Mouse (Mus musculus) liver, postnatal 0 days (tissue): ENCODE data around the gene Nup155. TPM values are rescaled to one million over a fixed set of nuclear protein-coding genes. Genes with fewer than 3 reads are reported as not detected.

Experiments
- ATAC-seq: fragments of 200-750 bp; cut with Nextera tagmentation; 2 replicates; pipeline ENCODE4 v1.8.0; 2017; ENCODE audit warnings: mild to moderate bottlenecking, moderate library complexity
- DNase-seq: peaks from one replicate; pipeline ENCODE4 v3.0.0-alpha.2; 2016
- H3K27ac ChIP-seq: fragments of 300-500 bp; sonication (generic); 2 replicates; pipeline ENCODE4 v1.5.1; 2014; ENCODE audit warnings: antibody characterized with exemption, moderate library complexity, mild to moderate bottlenecking, low read depth
- H3K27me3 ChIP-seq: fragments of 300-500 bp; sonication (generic); 2 replicates; pipeline ENCODE4 v1.6.1; 2014; ENCODE audit warnings: low read length, control low read depth, mixed read lengths; ENCODE audit not compliant: insufficient read depth
- H3K36me3 ChIP-seq: fragments of 300-500 bp; sonication (generic); replicated peaks from 2 replicates; pipeline ENCODE4 v1.6.1; 2014; ENCODE audit warnings: mild to moderate bottlenecking, control low read depth, low read length, moderate library complexity, mixed read lengths; ENCODE audit not compliant: insufficient read depth
- H3K4me1 ChIP-seq: fragments of 300-500 bp; sonication (generic); 2 replicates; pipeline ENCODE4 v1.6.1; 2014; ENCODE audit warnings: antibody characterized with exemption, mild to moderate bottlenecking, control low read depth; ENCODE audit not compliant: insufficient read depth
- H3K4me2 ChIP-seq: fragments of 300-500 bp; sonication (generic); 2 replicates; pipeline ENCODE4 v1.6.1; 2014; ENCODE audit warnings: low read depth, mild to moderate bottlenecking, low read length, moderate library complexity, mixed read lengths
- H3K4me3 ChIP-seq: fragments of 300-500 bp; sonication (generic); 2 replicates; pipeline ENCODE4 v1.5.1; 2014; ENCODE audit warnings: low read depth, low read length
- H3K9ac ChIP-seq: fragments of 300-500 bp; sonication (generic); replicated peaks from 2 replicates; pipeline ENCODE4 v1.6.1; 2014; ENCODE audit warnings: mild to moderate bottlenecking, moderate library complexity
- H3K9me3 ChIP-seq: fragments of 300-500 bp; sonication (generic); 2 replicates; pipeline ENCODE4 v1.6.1; 2016; ENCODE audit warnings: mild to moderate bottlenecking, control low read depth, low read length, mixed read lengths
- CTCF ChIP-seq: sonication (generic); IDR thresholded peaks from 2 replicates; pipeline ENCODE4 v1.5.1; 2016; ENCODE audit warnings: antibody characterized with exemption, low read depth
- EP300 ChIP-seq: IDR thresholded peaks from 2 replicates; pipeline ENCODE4 v1.6.1; 2016; ENCODE audit warnings: antibody characterized with exemption, low read depth, mild to moderate bottlenecking
- WGBS: fragments of 180-500 bp; shearing (Covaris S2); extraction: QIAGEN DNeasy Blood & Tissue Kit; methylation state at CpG from one replicate; pipeline ENCODE4 v1.1.7; 2014; ENCODE audit not compliant: insufficient replicate concordance; 5-methylcytosine and 5-hydroxymethylcytosine counted together
- polyA plus RNA-seq: library from polyadenylated mRNA; unstranded; fragments of >200 nt; fragmentation: Nextera tagmentation; extraction: Ambion mirVana; gene quantifications from 2 replicates; pipeline ENCODE4 v1.2.1, GENCODE M21; 2015

Nup155 gene
- polyA plus RNA-seq, 1 experiment from 2014 or later = 4.1 TPM

DNA sequence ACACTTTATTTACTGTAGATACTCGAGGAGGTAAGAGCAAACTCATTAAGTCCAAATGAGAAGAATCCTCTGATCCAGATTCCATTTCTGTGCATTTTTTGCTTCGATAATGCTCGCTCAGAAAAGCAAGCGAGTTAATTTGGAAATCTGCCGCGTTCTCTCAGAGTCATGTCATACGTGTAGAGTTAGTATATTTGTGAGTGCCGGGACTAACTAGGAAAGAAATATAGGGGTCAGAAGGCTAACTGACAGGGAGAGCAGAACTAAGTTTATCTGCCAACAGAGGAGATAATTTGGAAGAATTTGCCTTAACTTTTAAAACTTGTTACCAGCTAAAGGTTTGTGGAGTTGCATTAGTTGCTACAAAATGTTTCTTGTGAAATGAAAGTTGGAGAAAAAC lies 709 bp downstream of the Nup155 start:
- Histone ChIP-seq H3K36me3 (peaks cover 18% of the 10 kb centered on the region), H3K4me2 (peak overlapping the region; percentile 75), H3K27me3 (no peaks in the 10 kb centered on the region), H3K27ac (peak overlapping the region; percentile 82), H3K4me1 (peaks cover 11% of the 10 kb centered on the region), H3K9me3 (no peaks in the 10 kb centered on the region), H3K4me3 (peak overlapping the region; percentile 95), H3K9ac (peak overlapping the region; percentile 91)
- no peak for ATAC-seq
- DNase-seq = no peak
- WGBS = 2% methylated on average over 8 of the region's 8 CpGs
- TF ChIP-seq CTCF (no peak), EP300 (no peak)

DNA sequence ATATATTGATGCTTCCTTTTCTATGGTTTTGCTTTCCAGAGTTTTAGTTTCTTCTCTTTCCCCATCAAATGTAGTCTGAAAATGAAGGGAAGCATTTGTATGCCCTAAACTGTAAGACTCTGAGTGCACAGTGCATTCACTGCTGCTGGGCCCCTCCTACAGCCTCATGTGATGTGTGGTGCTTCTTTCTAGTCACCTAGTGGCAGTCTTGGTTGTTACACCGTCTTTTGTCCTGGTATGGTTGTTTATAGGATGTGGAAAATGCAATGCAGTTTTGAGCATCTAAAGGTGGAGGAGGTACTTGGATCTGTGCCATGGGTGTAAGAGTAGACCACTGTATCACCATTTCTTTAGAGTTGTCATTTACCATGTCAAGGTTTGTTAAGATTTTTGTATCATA lies 20.2 kb downstream of the Nup155 start:
- ATAC-seq (no peak), DNase-seq (no peak)
- peaks cover 59% of the 10 kb centered on the region for H3K36me3 ChIP-seq
- no peaks in the 10 kb centered on the region for H3K4me1 ChIP-seq
- no peaks in the 10 kb centered on the region for H3K9me3 ChIP-seq
- TF ChIP-seq EP300 = no peak
- TF ChIP-seq CTCF = no peak
- no peak overlapping the region for H3K4me3 ChIP-seq
- H3K27me3 ChIP-seq = no peaks in the 10 kb centered on the region
- whole genome bisulfite sequencing = 77% methylated on average over 1 of the region's 1 CpGs
- no peak overlapping the region for H3K9ac ChIP-seq
- no peak overlapping the region for H3K4me2 ChIP-seq
- H3K27ac ChIP-seq = no peak overlapping the region

DNA sequence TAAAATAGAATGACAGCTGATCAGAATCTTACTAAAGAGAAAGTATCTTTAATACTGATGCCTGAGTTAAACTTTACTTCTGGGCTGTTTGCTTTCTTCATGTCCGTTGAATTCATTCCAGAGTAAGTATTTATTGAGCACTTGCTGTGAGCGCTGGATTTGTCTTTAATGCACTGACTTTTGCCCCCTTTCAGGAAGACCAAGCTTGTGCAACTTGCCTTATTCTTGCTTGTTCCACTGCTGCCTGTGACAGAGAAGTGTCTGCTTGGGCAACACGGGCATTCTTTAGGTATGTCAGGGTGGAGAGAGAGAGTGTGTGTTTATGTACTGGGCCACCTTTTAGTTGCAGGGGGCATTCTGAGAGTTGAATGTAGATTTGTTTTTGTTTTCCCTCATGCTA lies 22.2 kb downstream of the Nup155 start:
- Histone ChIP-seq H3K27me3 (no peaks in the 10 kb centered on the region), H3K4me1 (no peaks in the 10 kb centered on the region), H3K9me3 (no peaks in the 10 kb centered on the region), H3K36me3 (peaks cover 71% of the 10 kb centered on the region), H3K9ac (no peak overlapping the region), H3K4me3 (no peak overlapping the region), H3K4me2 (no peak overlapping the region), H3K27ac (no peak overlapping the region)
- ATAC-seq (peak; percentile 78), DNase-seq (peak; percentile 15)
- no peak for TF ChIP-seq EP300
- 66% methylated on average over 3 of the region's 3 CpGs for WGBS

DNA sequence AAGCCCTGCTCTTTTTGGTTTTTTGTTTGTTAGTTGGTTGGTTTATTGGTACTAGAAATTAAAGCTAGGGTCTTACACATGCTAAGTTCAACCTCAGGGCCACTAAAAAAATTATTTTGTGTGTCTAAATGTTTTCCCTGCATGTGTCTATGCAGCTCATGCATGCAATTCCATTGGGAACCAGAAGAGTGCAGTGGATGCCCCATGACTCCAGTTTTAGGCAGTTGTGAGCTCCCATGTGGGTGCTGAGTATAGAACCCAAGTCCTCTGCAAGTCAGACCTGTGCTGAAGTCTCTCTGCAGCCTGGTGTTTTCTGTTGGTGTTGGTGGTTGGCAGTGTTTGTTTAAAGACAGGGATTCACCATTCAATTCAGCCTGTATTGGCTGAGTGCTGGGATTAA lies 22.7 kb downstream of the Nup155 start:
- ATAC-seq (no peak), DNase-seq (no peak)
- H3K27ac ChIP-seq = 0 out of 2 replicates have a peak overlapping the region, but pooled peaks have one; percentile 22
- H3K4me2 ChIP-seq = no peak overlapping the region
- TF ChIP-seq EP300 = no peak
- peak; percentile 21; the same call in 1 of the 2 replicates for TF ChIP-seq CTCF
- H3K9me3 ChIP-seq = no peaks in the 10 kb centered on the region
- no peak overlapping the region for H3K4me3 ChIP-seq
- no peaks in the 10 kb centered on the region for H3K4me1 ChIP-seq
- H3K9ac ChIP-seq = no peak overlapping the region
- peaks cover 71% of the 10 kb centered on the region for H3K36me3 ChIP-seq
- no peaks in the 10 kb centered on the region for H3K27me3 ChIP-seq

DNA sequence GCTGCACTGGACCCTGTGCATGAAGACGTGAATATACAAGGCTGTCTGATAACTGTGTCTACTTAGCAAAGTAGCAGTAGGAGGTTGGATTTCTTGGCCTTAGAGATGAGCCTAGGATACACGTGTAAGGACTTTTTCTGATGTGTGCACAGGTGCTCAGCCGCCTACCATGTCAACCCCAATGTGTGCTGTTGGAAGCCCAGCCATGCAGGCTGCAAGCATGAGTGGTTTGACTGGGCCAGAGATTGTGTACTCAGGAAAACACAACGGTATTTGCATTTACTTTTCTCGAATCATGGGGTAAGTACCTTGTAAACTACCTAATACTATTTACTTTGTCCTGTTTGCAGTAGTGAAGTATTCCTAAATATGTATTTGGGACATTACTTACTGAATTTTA lies 26.5 kb downstream of the Nup155 start:
- DNase-seq (no peak), ATAC-seq (no peak)
- Histone ChIP-seq H3K4me1 (no peaks in the 10 kb centered on the region), H3K27me3 (no peaks in the 10 kb centered on the region), H3K9ac (no peak overlapping the region), H3K4me2 (no peak overlapping the region), H3K4me3 (no peak overlapping the region), H3K9me3 (no peaks in the 10 kb centered on the region), H3K36me3 (peaks cover 79% of the 10 kb centered on the region), H3K27ac (no peak overlapping the region)
- 70% methylated on average over 5 of the region's 5 CpGs for WGBS
- no peak for TF ChIP-seq CTCF
- TF ChIP-seq EP300 = no peak

DNA sequence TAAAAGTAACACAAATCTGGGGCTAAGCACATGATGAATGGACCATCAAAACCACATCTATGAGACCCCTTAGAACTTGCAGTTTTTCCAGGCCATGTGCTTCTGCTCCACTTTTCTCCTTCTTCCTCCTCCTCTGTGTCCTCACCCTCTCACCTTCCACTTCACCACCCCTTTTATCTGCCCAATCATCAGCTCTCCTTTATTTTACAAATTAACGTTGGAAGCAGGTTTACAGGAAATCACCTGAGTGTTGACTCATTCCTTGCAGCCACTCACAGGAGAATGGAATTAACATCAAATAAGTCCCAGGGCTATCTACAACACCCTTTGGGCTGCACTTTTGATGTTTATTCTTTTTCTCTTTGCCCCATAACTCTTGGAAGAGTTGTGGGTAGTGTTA lies 52.8 kb downstream of the Nup155 start:
- WGBS = 68% methylated on average over 1 of the region's 1 CpGs
- Histone ChIP-seq H3K27me3 (no peaks in the 10 kb centered on the region), H3K4me3 (no peak overlapping the region), H3K36me3 (peaks cover 34% of the 10 kb centered on the region), H3K9ac (no peak overlapping the region), H3K4me2 (no peak overlapping the region), H3K9me3 (no peaks in the 10 kb centered on the region), H3K4me1 (no peaks in the 10 kb centered on the region), H3K27ac (no peak overlapping the region)
- no peak for DNase-seq
- ATAC-seq = no peak
- TF ChIP-seq EP300 (no peak), CTCF (no peak)
